In genomic region chr9:109899774-109900173, GRCm38 (mm10) we compare ENCODE assay signal across 14 mouse cellular contexts. TPM values are rescaled to one million over a fixed set of nuclear protein-coding genes. Genes with fewer than 3 reads are reported as not detected.
DNase-seq lines count a peak whose midpoint lies in the region; ATAC-seq and TF ChIP-seq lines count a peak whose summit lies in the region.
"Had no signal": no experiment of that assay in that cellular context is flagged by ENCODE, and none has a peak within 500 bp of the region (broad histone marks: within the 10 kb centered on the region; RNA-seq: fewer than 3 reads in every experiment).

No protein-coding gene starts in this region.

- no peaks in the 10 kb centered on the region for H3K27me3 ChIP-seq in E14TG2a.4 (ENCODE audit: insufficient read depth, low read length)
- H3K27me3 ChIP-seq in heart, embryonic 10.5 days (ENCODE audit: insufficient read depth, poor library complexity, severe bottlenecking) = no peaks in the 10 kb centered on the region
- no peaks in the 10 kb centered on the region for H3K27me3 ChIP-seq in lung, embryonic 15.5 days
- H3K27me3 ChIP-seq: embryonic facial prominence, embryonic 12.5 days; hindbrain, embryonic 15.5 days; midbrain, embryonic 12.5 days; neural tube, embryonic 15.5 days had no signal

- H3K36me3 ChIP-seq in E14TG2a.4 (ENCODE audit: insufficient read depth, low read length) = peaks cover 32% of the 10 kb centered on the region
- peaks cover 7% of the 10 kb centered on the region; the same call in 1 of the 2 replicates for H3K36me3 ChIP-seq in heart, embryonic 10.5 days
- H3K36me3 ChIP-seq in lung, embryonic 15.5 days = no peaks in the 10 kb centered on the region
- H3K36me3 ChIP-seq: hindbrain, embryonic 15.5 days; neural tube, embryonic 15.5 days had no signal

- H3K4me3 ChIP-seq in E14TG2a.4 (replicated peaks; ENCODE audit: low read length) = peak overlapping the region; percentile 73
- no peak overlapping the region for H3K4me3 ChIP-seq in heart, embryonic 10.5 days
- no peak overlapping the region for H3K4me3 ChIP-seq in lung, embryonic 15.5 days
- H3K4me3 ChIP-seq in layer of hippocampus, adult 2 months = no peak overlapping the region
- H3K4me3 ChIP-seq: embryonic facial prominence, embryonic 12.5 days; hindbrain, embryonic 15.5 days; midbrain, embryonic 12.5 days; neural tube, embryonic 15.5 days had no signal

- no peaks in the 10 kb centered on the region for H3K9me3 ChIP-seq in E14TG2a.4 (ENCODE audit: low read length)
- no peaks in the 10 kb centered on the region for H3K9me3 ChIP-seq in heart, embryonic 10.5 days
- no peaks in the 10 kb centered on the region for H3K9me3 ChIP-seq in lung, embryonic 15.5 days
- H3K9me3 ChIP-seq: embryonic facial prominence, embryonic 12.5 days; hindbrain, embryonic 15.5 days; midbrain, embryonic 12.5 days; neural tube, embryonic 15.5 days had no signal

- WGBS in heart, embryonic 10.5 days = 51% methylated on average over 8 of the region's 8 CpGs
- WGBS in lung, embryonic 15.5 days = 44% methylated on average over 8 of the region's 8 CpGs

- H3K4me2 ChIP-seq in lung, embryonic 15.5 days = no peak overlapping the region
- H3K4me2 ChIP-seq: embryonic facial prominence, embryonic 12.5 days; hindbrain, embryonic 15.5 days; midbrain, embryonic 12.5 days; neural tube, embryonic 15.5 days had no signal

- peak; percentile 96 for DNase-seq in heart, adult 11 months
- DNase-seq in heart, postnatal 25 days (ENCODE audit: low spot score) = no peak
- DNase-seq in heart, embryonic 10.5 days (ENCODE audit: low spot score) = no peak
- no peak for DNase-seq in thymus, postnatal 25 days
- DNase-seq in spleen, postnatal 10 days (ENCODE audit: low spot score in 2 of 2) = no peak
- no peak for DNase-seq in layer of hippocampus, adult 2 months (ENCODE audit: low spot score in 2 of 2)
- DNase-seq: cerebellum, adult 11-12 months had no signal

- no peak for ATAC-seq in lung, embryonic 15.5 days (ENCODE audit: borderline replicate concordance, extremely low read depth, low FRiP score, low TSS enrichment)

- no peak overlapping the region for H3K9ac ChIP-seq in lung, embryonic 15.5 days
- H3K9ac ChIP-seq: embryonic facial prominence, embryonic 12.5 days; hindbrain, embryonic 15.5 days; midbrain, embryonic 12.5 days; neural tube, embryonic 15.5 days had no signal

- no peak for TF ChIP-seq CTCF in E14TG2a.4 (conservative IDR thresholded peaks at IDR 0.05; ENCODE audit: low read length)
- no peak for TF ChIP-seq CTCF in layer of hippocampus, adult 2 months (conservative IDR thresholded peaks at IDR 0.05)

- peaks cover 86% of the 10 kb centered on the region for H3K4me1 ChIP-seq in E14TG2a.4 (replicated peaks; ENCODE audit: low read depth, low read length)
- H3K4me1 ChIP-seq in heart, embryonic 10.5 days = peaks cover 14% of the 10 kb centered on the region
- peaks cover 14% of the 10 kb centered on the region for H3K4me1 ChIP-seq in lung, embryonic 15.5 days
- H3K4me1 ChIP-seq: embryonic facial prominence, embryonic 12.5 days; hindbrain, embryonic 15.5 days; midbrain, embryonic 12.5 days; neural tube, embryonic 15.5 days had no signal

- H3K27ac ChIP-seq in heart, embryonic 10.5 days = peak overlapping the region; percentile 47; the same call in 1 of the 2 replicates
- peak overlapping the region; percentile 50; the same call in 1 of the 2 replicates for H3K27ac ChIP-seq in lung, embryonic 15.5 days
- no peak overlapping the region for H3K27ac ChIP-seq in layer of hippocampus, adult 2 months
- H3K27ac ChIP-seq: embryonic facial prominence, embryonic 12.5 days; hindbrain, embryonic 15.5 days; midbrain, embryonic 12.5 days; neural tube, embryonic 15.5 days had no signal

- intact Hi-C loops in heart, postnatal 25 days (cut with DNase I) = no loop called here

RNA-seq across cellular contexts. Expression of gene Cdc25a, which starts 24.4 kb away (rescaled TPM):
- 1 to 10 TPM; 5.1 to 6.1 TPM for total RNA-seq in heart, postnatal 25 days (2021)
- polyA plus RNA-seq in heart, embryonic 10.5 days (2016; fragmentation: Nextera tagmentation; extraction: Ambion mirVana) = 24.5 and 37.8 TPM in 2 replicates
- 27.2 and 30.4 TPM in 2 replicates for polyA plus RNA-seq in lung, embryonic 15.5 days (2015; fragmentation: Nextera tagmentation; extraction: Ambion mirVana)
- 1 to 10 TPM; 4.7 TPM for total RNA-seq in layer of hippocampus, adult 2 months (2021)

RNA-seq across cellular contexts. Expression of gene Map4, which starts 31.5 kb away (rescaled TPM):
- total RNA-seq in heart, postnatal 25 days (2021) = 100 to 1,000 TPM; 283 TPM
- polyA plus RNA-seq in heart, embryonic 10.5 days (2016; fragmentation: Nextera tagmentation; extraction: Ambion mirVana) = 69.1 and 88.4 TPM in 2 replicates
- polyA plus RNA-seq in lung, embryonic 15.5 days (2015; fragmentation: Nextera tagmentation; extraction: Ambion mirVana) = 46.7 and 49.9 TPM in 2 replicates
- 100 to 1,000 TPM; 578 to 579 TPM for total RNA-seq in layer of hippocampus, adult 2 months (2021)

RNA-seq across cellular contexts. Expression of gene Camp, which starts 50.4 kb away (rescaled TPM):
- total RNA-seq in heart, postnatal 25 days (2021) = not detected
- polyA plus RNA-seq in heart, embryonic 10.5 days (2016; fragmentation: Nextera tagmentation; extraction: Ambion mirVana) = not detected in 2 replicates
- polyA plus RNA-seq in lung, embryonic 15.5 days (2015; fragmentation: Nextera tagmentation; extraction: Ambion mirVana) = 1.0 and 1.2 TPM in 2 replicates
- total RNA-seq in layer of hippocampus, adult 2 months (2021) = not detected
- total RNA-seq: left cerebral cortex, postnatal 25 days had no signal
